Mouse (Mus musculus) thymus, postnatal 0 days (tissue): Measurements from ENCODE around the gene Acvr1b. TPM values are rescaled to one million over a fixed set of nuclear protein-coding genes. Genes with fewer than 3 reads are reported as not detected.
A peak's percentile ranks its signal among the peaks of the same experiment; 100 is the strongest.

Experiments used
- DNase-seq: peaks from one replicate; pipeline ENCODE4 v3.0.0-alpha.2; 2015; ENCODE audit warnings: low spot score
- polyA plus RNA-seq: library from polyadenylated mRNA; unstranded; fragments of >200 nt; fragmentation: Nextera tagmentation; extraction: Ambion mirVana; gene quantifications from 2 replicates; pipeline ENCODE4 v1.2.1, GENCODE M21; 2015

The Acvr1b gene
- polyA plus RNA-seq, 1 experiment from 2014 or later = 4.6 TPM

- DNase-seq = peak; percentile 41
Measured at GRCm38 (mm10) chr15:101174294-101175130, 645 bp downstream of the Acvr1b start.

- DNase-seq = no peak
Measured at GRCm38 (mm10) chr15:101175131-101175460, 1.2 kb downstream of the Acvr1b start.

GRCm38 (mm10) chr15:101175613-101176283 is 1.9 kb downstream of the Acvr1b start:
- peak; percentile 33 for DNase-seq

- DNase-seq = no peak
Measured at GRCm38 (mm10) chr15:101176284-101176680, 2.4 kb downstream of the Acvr1b start.

- DNase-seq = no peak
Measured at GRCm38 (mm10) chr15:101176795-101177691, 3.2 kb downstream of the Acvr1b start.

GRCm38 (mm10) chr15:101180363-101181105 is 6.7 kb downstream of the Acvr1b start:
- peak; percentile 66 for DNase-seq

- DNase-seq = no peak
Measured at GRCm38 (mm10) chr15:101181106-101181466, 7.2 kb downstream of the Acvr1b start.

- DNase-seq = no peak
Measured at GRCm38 (mm10) chr15:101181500-101181899, 7.6 kb downstream of the Acvr1b start.

- DNase-seq = no peak
Measured at GRCm38 (mm10) chr15:101182676-101183075, 8.8 kb downstream of the Acvr1b start.

GRCm38 (mm10) chr15:101184300-101184699 is 10.4 kb downstream of the Acvr1b start:
- DNase-seq = no peak

GRCm38 (mm10) chr15:101185549-101185948 is 11.7 kb downstream of the Acvr1b start:
- DNase-seq = no peak

GRCm38 (mm10) chr15:101187907-101188306 is 14.0 kb downstream of the Acvr1b start:
- no peak for DNase-seq

GRCm38 (mm10) chr15:101189981-101190761 is 16.3 kb downstream of the Acvr1b start:
- DNase-seq = no peak

- DNase-seq = peak; percentile 32
Measured at GRCm38 (mm10) chr15:101190762-101191150, 16.9 kb downstream of the Acvr1b start.

GRCm38 (mm10) chr15:101191459-101192259 is 17.8 kb downstream of the Acvr1b start:
- DNase-seq = no peak

GRCm38 (mm10) chr15:101192260-101192640 is 18.4 kb downstream of the Acvr1b start:
- DNase-seq = no peak

GRCm38 (mm10) chr15:101192651-101193050 is 18.8 kb downstream of the Acvr1b start:
- no peak for DNase-seq

- DNase-seq = no peak
Measured at GRCm38 (mm10) chr15:101193971-101194370, 20.1 kb downstream of the Acvr1b start.
